Mouse (Mus musculus) myocyte (in vitro differentiated cells): ENCODE results near the gene Cd300ld4.

Experiments used
- E2F4 ChIP-seq: IDR thresholded peaks from one replicate; pipeline ENCODE4 v1.6.1; 2011; ENCODE audit warnings: mild to moderate bottlenecking, control low read depth, moderate library complexity; ENCODE audit not compliant: insufficient read depth
- POLR2AphosphoS2 ChIP-seq: IDR thresholded peaks from one replicate; pipeline ENCODE4 v1.6.1; 2011; ENCODE audit warnings: low read depth, control low read depth; ENCODE audit not compliant: insufficient read length
- USF1 ChIP-seq: IDR thresholded peaks from one replicate; pipeline ENCODE4 v1.6.1; 2011; ENCODE audit warnings: low read depth, mild to moderate bottlenecking, control low read depth, moderate library complexity

DNA sequence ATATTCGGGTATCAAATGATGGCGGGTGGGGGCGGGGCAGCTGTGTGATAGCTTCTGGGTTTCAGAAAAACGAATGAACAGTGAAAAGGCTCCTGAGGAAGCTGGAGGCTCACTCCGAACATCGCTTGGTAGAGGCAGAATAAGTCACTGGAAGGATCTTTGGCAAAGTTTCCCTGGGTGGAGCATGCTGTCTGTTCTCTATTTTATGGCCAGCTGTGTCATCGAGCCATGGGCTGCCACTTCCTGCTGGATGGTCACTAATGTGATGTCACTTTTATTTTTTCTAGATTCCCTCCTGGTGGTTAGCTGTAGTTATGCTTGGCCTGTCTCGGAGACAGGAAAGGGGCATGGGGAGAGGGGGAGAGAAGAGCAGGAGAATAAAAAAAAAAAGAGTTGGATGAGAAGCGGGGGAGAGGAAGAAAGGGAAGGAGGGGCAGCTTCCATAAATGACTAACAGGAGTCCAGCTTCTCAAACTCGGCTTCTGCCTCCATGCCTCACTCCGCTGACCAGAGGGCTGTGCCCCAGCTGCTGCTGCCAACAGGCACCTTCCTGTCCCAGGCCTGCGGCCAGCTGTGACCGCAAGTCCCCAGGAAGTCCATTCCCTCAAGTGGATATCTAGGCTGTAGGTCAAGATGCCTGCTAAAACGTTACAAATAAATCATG lies 45.0 kb upstream of the Cd300ld4 start:
- TF ChIP-seq USF1 (no peak), E2F4 (no peak), POLR2AphosphoS2 (no peak)
